Mouse (Mus musculus) brain, embryonic 14.5 days (tissue): Measurements from ENCODE around the gene Grcc10.

Experiments used
- CTCF ChIP-seq: fragments of 200-500 bp; IDR thresholded peaks from 2 replicates; pipeline ENCODE4 v1.5.1; 2012; ENCODE audit warnings: inconsistent platforms, mild to moderate bottlenecking, moderate library complexity, borderline replicate concordance; ENCODE audit not compliant: insufficient read depth, insufficient read length; ENCODE audit errors: extremely low read depth
- POLR2A ChIP-seq: fragments of 200-500 bp; IDR thresholded peaks from 2 replicates; pipeline ENCODE4 v1.6.1; 2012; ENCODE audit warnings: mild to moderate bottlenecking, inconsistent platforms, borderline replicate concordance; ENCODE audit not compliant: poor library complexity, insufficient read depth, insufficient read length, severe bottlenecking; ENCODE audit errors: extremely low read depth

GRCm38 (mm10) chr6:124742839-124743514, 1.8 kb upstream of the Grcc10 start:
- TF ChIP-seq POLR2A (no peak), CTCF (no peak)
